Mouse (Mus musculus) forebrain, embryonic 11.5 days (tissue): ENCODE measurements at regions not wholly inside any gene's neighbourhood (a gene's known extent, or its start where the extent isn't known, plus 50 kb on each side); places are given as distances from the start of the nearest gene placed in this dataset.

Experiments used
- ATAC-seq: fragments of 200-750 bp; cut with Nextera tagmentation; replicated peaks from 2 replicates; pipeline ENCODE4 v1.8.0; 2017; ENCODE audit warnings: moderate TSS enrichment; ENCODE audit not compliant: low FRiP score
- DNase-seq: peaks from one replicate; pipeline ENCODE4 v3.0.0-alpha.2; 2017; ENCODE audit warnings: low spot score
- H3K27ac ChIP-seq: fragments of 300-500 bp; sonication (generic); 2 replicates; pipeline ENCODE4 v1.5.1; 2014; ENCODE audit warnings: low read depth, low read length
- H3K27me3 ChIP-seq: fragments of 300-500 bp; sonication (generic); 2 replicates; pipeline ENCODE4 v1.6.1; 2014; ENCODE audit warnings: mild to moderate bottlenecking, low read length, mixed read lengths; ENCODE audit not compliant: control insufficient read depth, insufficient read depth
- H3K36me3 ChIP-seq: fragments of 300-500 bp; sonication (generic); 2 replicates; pipeline ENCODE4 v1.6.1; 2014; ENCODE audit warnings: mild to moderate bottlenecking, low read length, moderate library complexity, mixed read lengths; ENCODE audit not compliant: control insufficient read depth, insufficient read depth
- H3K4me1 ChIP-seq: fragments of 300-500 bp; sonication (generic); replicated peaks from 2 replicates; pipeline ENCODE4 v1.6.1; 2014; ENCODE audit warnings: low read length, mixed read lengths; ENCODE audit not compliant: control insufficient read depth, insufficient read depth
- H3K4me2 ChIP-seq: fragments of 300-500 bp; sonication (generic); 2 replicates; pipeline ENCODE4 v1.6.1; 2014; ENCODE audit warnings: low read depth, mild to moderate bottlenecking, low read length, moderate library complexity, mixed read lengths; ENCODE audit not compliant: severe bottlenecking
- H3K4me3 ChIP-seq: fragments of 300-500 bp; sonication (generic); 2 replicates; pipeline ENCODE4 v1.5.1; 2014; ENCODE audit warnings: low read depth, low read length
- H3K9ac ChIP-seq: fragments of 300-500 bp; sonication (generic); 2 replicates; pipeline ENCODE4 v1.6.1; 2014; ENCODE audit warnings: low read length
- H3K9me3 ChIP-seq: fragments of 300-500 bp; sonication (generic); 2 replicates; pipeline ENCODE4 v1.6.1; 2016; ENCODE audit warnings: low read length, mixed read lengths; ENCODE audit not compliant: control insufficient read depth
- WGBS: fragments of 180-500 bp; shearing (Covaris S2); extraction: QIAGEN DNeasy Blood & Tissue Kit; methylation state at CpG from one replicate; pipeline ENCODE4 v1.1.7; 2014; 5-methylcytosine and 5-hydroxymethylcytosine counted together

DNA sequence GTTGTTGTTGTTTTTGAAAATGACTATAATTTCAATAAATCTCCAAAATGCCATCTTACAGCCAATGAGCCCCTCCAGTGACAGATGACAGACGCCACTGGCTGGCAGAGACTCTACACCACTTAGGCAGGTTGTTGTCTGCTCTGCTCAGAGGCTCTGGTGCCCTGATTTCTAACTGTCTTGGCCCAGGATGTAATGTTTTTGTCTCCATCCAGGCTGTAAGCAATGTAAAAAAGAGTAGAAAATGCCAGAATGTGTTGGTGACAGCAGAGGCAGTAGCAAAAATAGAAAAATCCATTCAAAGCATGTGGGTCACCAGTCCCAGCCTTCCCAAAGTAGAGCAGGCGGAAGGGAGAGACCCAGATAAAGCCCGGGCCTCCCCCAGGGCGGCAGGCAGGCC lies 285.5 kb downstream of the Irs2 start:
- no peak overlapping the region for H3K9ac ChIP-seq
- ATAC-seq = no peak
- peaks cover 10% of the 10 kb centered on the region; the same call in 1 of the 2 replicates for H3K4me1 ChIP-seq
- WGBS = 80% methylated on average over 4 of the region's 4 CpGs
- H3K27me3 ChIP-seq = no peaks in the 10 kb centered on the region
- H3K27ac ChIP-seq = no peak overlapping the region
- no peak overlapping the region for H3K4me2 ChIP-seq
- no peak for DNase-seq
- no peaks in the 10 kb centered on the region for H3K36me3 ChIP-seq
- no peak overlapping the region for H3K4me3 ChIP-seq
- no peaks in the 10 kb centered on the region for H3K9me3 ChIP-seq

DNA sequence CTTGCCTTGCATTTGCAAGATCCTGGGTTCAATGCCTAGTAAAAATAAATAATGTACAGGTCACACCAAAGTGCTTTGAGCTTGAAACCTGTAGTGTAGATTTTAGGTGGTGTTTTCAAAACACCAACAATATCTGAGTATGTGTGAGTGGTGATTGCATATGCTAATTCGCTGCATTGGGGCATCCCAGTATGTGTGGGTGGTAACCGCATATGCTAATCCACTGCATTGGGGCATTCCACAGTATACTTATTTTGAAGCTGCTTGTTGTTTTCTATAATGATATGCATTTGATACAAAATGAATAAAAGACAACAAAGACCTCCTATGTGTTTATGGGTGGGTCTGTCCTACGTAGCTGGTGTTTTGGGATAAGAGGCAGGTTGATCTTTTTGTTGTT lies 285.9 kb downstream of the Irs2 start:
- H3K4me1 ChIP-seq = peaks cover 10% of the 10 kb centered on the region; the same call in 1 of the 2 replicates
- no peak overlapping the region for H3K4me3 ChIP-seq
- no peak overlapping the region for H3K4me2 ChIP-seq
- no peak overlapping the region for H3K27ac ChIP-seq
- H3K27me3 ChIP-seq = no peaks in the 10 kb centered on the region
- 86% methylated on average over 3 of the region's 3 CpGs for WGBS
- no peaks in the 10 kb centered on the region for H3K36me3 ChIP-seq
- no peaks in the 10 kb centered on the region for H3K9me3 ChIP-seq
- ATAC-seq = no peak
- H3K9ac ChIP-seq = no peak overlapping the region
- no peak for DNase-seq

DNA sequence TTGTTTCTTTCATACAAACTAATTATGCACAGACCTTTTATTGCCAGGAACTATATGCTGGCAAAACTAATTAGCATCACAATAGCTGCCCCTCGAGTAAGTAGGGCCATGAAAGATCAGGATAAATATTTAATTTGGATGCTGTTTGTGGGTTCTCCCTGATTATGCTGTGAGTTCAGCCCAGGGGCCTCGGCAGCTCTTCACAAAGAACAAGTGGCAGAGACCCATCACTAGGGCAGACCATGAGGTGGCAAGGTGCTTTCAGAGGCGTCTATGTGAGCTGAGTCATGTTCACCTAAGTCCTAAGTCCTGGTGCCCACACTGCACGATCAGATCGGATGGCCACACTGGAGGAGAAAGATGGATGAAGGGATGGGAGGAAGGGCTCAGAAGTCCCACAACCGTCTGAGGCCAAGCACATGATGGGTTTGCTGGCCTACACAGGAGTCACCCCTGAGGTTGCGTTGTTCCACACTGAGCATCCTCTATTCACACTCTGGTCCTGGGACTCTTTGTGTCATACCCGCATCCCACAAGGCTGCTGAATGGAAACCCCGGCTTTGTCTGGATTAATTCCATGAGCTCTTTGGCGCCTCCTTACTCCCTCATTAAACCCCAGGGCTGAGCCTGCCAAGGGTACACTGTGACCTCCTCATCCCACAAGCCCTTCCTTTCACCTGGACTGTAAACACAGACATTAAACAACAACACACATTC lies 287.0 kb downstream of the Irs2 start:
- Histone ChIP-seq H3K4me1 (peaks cover 10% of the 10 kb centered on the region; the same call in 1 of the 2 replicates), H3K9me3 (no peaks in the 10 kb centered on the region), H3K27ac (no peak overlapping the region), H3K9ac (no peak overlapping the region), H3K4me2 (no peak overlapping the region), H3K36me3 (no peaks in the 10 kb centered on the region), H3K4me3 (no peak overlapping the region), H3K27me3 (no peaks in the 10 kb centered on the region)
- peak; percentile 59 for ATAC-seq
- 32% methylated on average over 10 of the region's 10 CpGs for WGBS
- DNase-seq = peak; percentile 57

DNA sequence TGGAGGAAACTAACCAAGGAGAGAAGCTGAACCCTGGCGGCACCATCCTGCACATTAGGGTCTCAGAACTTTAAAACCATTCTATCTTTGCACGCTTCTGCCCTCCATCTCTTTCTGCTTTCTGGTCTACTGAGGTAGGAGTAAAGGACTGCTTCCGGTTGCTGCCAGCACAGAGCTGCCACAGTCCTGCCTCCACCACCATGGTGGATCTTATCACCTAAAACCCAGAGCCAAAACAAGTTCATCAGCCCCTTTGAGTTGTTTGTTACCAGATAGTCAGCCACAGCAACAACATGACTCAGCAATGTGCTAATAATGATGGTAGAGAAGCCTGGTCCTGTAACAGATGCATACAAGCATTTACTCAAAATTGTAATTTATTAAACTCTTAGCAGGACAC lies 287.9 kb downstream of the Irs2 start:
- H3K9ac ChIP-seq = no peak overlapping the region
- no peaks in the 10 kb centered on the region for H3K9me3 ChIP-seq
- no peak for DNase-seq
- no peak overlapping the region for H3K27ac ChIP-seq
- no peak overlapping the region for H3K4me3 ChIP-seq
- peaks cover 10% of the 10 kb centered on the region; the same call in 1 of the 2 replicates for H3K4me1 ChIP-seq
- H3K36me3 ChIP-seq = no peaks in the 10 kb centered on the region
- no peak for ATAC-seq
- no peaks in the 10 kb centered on the region for H3K27me3 ChIP-seq
- no peak overlapping the region for H3K4me2 ChIP-seq
- WGBS = 97% methylated on average over 3 of the region's 3 CpGs

DNA sequence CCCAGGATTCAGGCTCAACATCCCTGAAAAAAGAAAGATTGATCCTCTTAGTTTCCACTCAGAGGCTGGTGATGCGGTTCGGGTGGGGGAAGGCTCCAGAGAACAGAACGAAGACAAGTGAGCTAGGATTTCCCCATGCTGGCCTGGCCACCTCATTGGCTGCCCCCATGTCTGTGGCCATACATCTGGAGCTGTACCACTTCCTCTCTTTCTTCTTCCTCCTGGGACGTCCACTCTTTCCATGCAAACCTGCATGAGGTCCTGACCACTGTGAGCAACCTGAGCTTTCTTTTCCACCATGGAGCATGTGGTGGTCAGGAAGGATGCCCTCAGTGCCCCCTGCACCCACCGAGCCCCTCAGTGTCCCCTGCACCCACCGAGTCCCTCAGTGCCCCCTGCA lies 288.8 kb downstream of the Irs2 start:
- 94% methylated on average over 6 of the region's 6 CpGs for WGBS
- no peak for ATAC-seq
- no peaks in the 10 kb centered on the region for H3K9me3 ChIP-seq
- H3K4me3 ChIP-seq = no peak overlapping the region
- H3K9ac ChIP-seq = no peak overlapping the region
- peaks cover 10% of the 10 kb centered on the region; the same call in 1 of the 2 replicates for H3K4me1 ChIP-seq
- H3K4me2 ChIP-seq = no peak overlapping the region
- no peak for DNase-seq
- no peaks in the 10 kb centered on the region for H3K27me3 ChIP-seq
- no peak overlapping the region for H3K27ac ChIP-seq
- H3K36me3 ChIP-seq = no peaks in the 10 kb centered on the region

DNA sequence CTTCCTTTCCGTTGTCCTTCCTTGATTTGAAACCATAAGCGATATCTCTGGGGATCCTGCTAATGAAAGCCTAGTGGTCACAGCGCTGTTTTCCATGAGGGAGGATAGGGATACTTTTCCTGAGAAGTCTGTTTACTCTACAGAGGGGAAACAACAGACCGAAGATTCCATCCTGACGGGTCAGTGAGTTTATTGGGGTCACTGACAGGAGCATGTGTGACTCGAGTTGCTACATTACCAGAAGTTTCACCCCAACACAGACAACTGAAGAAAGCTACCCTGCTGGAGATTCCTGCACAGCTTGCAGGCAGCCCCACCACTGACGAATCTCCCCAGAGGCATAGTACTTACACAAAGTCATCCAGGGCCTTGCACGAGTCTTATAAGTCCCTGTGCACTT lies 291.0 kb downstream of the Irs2 start:
- H3K27ac ChIP-seq = no peak overlapping the region

DNA sequence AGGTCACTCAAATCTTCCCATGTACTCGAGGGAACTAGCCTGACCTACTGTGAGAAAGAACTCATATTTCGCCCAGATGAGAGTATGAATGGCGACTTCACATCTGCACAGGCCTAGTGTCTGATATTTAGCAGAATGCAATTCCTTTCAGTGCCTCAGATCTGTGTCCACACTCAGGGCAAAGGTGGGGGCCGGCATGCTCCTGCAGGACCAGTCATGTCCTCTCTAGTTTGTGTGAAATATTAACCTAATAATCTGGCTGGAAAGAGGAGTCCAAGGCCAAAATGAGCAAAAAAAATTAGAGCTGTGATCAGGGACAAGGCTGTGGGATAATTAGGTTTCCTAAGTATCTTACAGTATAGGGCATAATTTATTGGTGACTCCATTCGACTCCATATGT lies 292.1 kb downstream of the Irs2 start:
- no peak overlapping the region for H3K9ac ChIP-seq
- no peaks in the 10 kb centered on the region for H3K27me3 ChIP-seq
- no peak overlapping the region for H3K4me3 ChIP-seq
- 0 out of 2 replicates have a peak, but pooled peaks cover 2% of the 10 kb centered on the region for H3K4me1 ChIP-seq
- no peaks in the 10 kb centered on the region for H3K9me3 ChIP-seq
- H3K27ac ChIP-seq = no peak overlapping the region
- no peaks in the 10 kb centered on the region for H3K36me3 ChIP-seq
- ATAC-seq (no peak), DNase-seq (no peak)
- WGBS = 85% methylated on average over 5 of the region's 5 CpGs
- H3K4me2 ChIP-seq = no peak overlapping the region

More for the DNA sequence above, 291.0 kb downstream of the Irs2 start:
- H3K4me2 ChIP-seq = no peak overlapping the region
- WGBS = 77% methylated on average over 8 of the region's 8 CpGs
- H3K36me3 ChIP-seq = no peaks in the 10 kb centered on the region
- H3K27me3 ChIP-seq = no peaks in the 10 kb centered on the region
- ATAC-seq (no peak), DNase-seq (no peak)
- no peak overlapping the region for H3K9ac ChIP-seq
- H3K4me3 ChIP-seq = no peak overlapping the region
- H3K4me1 ChIP-seq = peaks cover 7% of the 10 kb centered on the region; the same call in 1 of the 2 replicates
- H3K9me3 ChIP-seq = no peaks in the 10 kb centered on the region

DNA sequence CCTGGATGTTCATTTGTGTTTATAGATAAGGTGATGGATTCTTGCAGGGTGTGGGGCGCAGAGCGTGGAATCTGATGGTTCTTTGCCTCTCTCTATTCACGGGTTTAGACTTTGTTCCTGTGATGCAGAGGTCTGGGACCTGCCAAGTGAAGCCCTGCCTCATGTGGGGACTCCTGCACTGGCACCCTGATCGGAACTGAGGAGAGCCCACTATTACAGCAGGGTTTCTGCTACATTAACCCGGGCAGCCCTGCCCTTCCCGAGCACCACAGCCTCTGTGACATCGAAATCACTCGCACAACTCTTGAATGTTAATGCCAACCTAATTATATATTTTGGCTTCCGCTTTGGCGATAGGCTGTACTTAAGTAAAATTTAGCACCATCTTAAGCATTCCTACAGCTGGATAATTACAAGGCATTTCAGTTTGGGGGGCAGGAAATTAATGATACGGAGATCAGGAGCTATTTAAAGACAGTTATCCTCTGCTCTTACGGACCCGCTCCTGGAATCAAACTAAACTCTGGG lies 294.7 kb downstream of the Irs2 start:
- DNase-seq (no peak), ATAC-seq (no peak)
- Histone ChIP-seq H3K27me3 (no peaks in the 10 kb centered on the region), H3K9ac (no peak overlapping the region), H3K4me2 (no peak overlapping the region), H3K9me3 (no peaks in the 10 kb centered on the region), H3K36me3 (no peaks in the 10 kb centered on the region), H3K27ac (no peak overlapping the region), H3K4me3 (no peak overlapping the region), H3K4me1 (no peaks in the 10 kb centered on the region)
- 84% methylated on average over 13 of the region's 13 CpGs for WGBS
